Mouse (Mus musculus): ENCODE results near the gene Psmf1. TPM values are rescaled to one million over a fixed set of nuclear protein-coding genes. Genes with fewer than 3 reads are reported as not detected.

Psmf1 gene
- 57.7 and 60.8 TPM in 2 replicates for polyA plus RNA-seq (2015; fragmentation: Nextera tagmentation; extraction: Ambion mirVana)

DNA sequence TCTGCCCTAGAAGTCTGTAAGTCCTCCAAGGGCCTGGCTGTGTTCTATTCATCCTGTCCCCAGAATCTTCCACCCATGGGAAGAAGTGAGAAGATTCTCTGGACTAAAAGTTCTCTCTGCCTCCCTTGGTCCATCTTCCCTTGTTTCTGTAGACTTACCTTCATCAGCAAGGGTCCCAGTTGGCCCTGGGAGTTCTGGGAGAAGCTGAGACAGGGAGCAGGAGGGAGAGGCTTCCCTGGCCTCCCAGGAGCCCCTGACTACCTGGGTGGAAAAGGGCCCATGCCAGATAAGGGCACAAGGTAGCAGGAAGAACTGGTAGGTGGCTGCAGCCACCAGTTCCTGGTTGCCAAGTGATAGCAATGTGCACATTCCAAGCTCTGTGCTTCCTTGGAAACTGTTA, at the start of gene Psmf1:
Gene Psmf1, minus strand, starts transcription at position 342 of the 400 bp plus-strand sequence.
- H3K9ac ChIP-seq: no peak within 1 kb of the TSS
- no peak within 1 kb of the TSS for H3K4me2 ChIP-seq
- H3K27ac ChIP-seq: no peak within 1 kb of the TSS
- ATAC-seq (ENCODE audit: low FRiP score): no peak
- peaks cover 15% of the 10 kb centered on the region; the same call in 1 of the 2 replicates for H3K27me3 ChIP-seq
- no peak within 1 kb of the TSS for H3K4me3 ChIP-seq
- H3K4me1 ChIP-seq (replicated peaks): peaks cover 28% of the 10 kb centered on the region
- H3K9me3 ChIP-seq: no peaks in the 10 kb centered on the region
- H3K36me3 ChIP-seq: no peaks in the 10 kb centered on the region

GRCm38 (mm10) chr2:151791156-151791555, 47.2 kb upstream of the Psmf1 start:
- no peak for ATAC-seq (ENCODE audit: low FRiP score)
- no peak overlapping the region for H3K4me3 ChIP-seq

GRCm38 (mm10) chr2:151790169-151790568, 46.2 kb upstream of the Psmf1 start:
- 67% methylated on average over 7 of the region's 7 CpGs for WGBS

More at GRCm38 (mm10) chr2:151791156-151791555, 47.2 kb upstream of the Psmf1 start:
- WGBS: 70% methylated on average over 5 of the region's 5 CpGs
- H3K9ac ChIP-seq: no peak overlapping the region
- H3K27me3 ChIP-seq: 0 out of 2 replicates have a peak, but pooled peaks cover 2% of the 10 kb centered on the region
- no peaks in the 10 kb centered on the region for H3K4me1 ChIP-seq (replicated peaks)
- H3K9me3 ChIP-seq: no peaks in the 10 kb centered on the region; the same call in 1 of the 2 replicates
- no peaks in the 10 kb centered on the region for H3K36me3 ChIP-seq
- H3K4me2 ChIP-seq: no peak overlapping the region
- no peak overlapping the region for H3K27ac ChIP-seq

DNA sequence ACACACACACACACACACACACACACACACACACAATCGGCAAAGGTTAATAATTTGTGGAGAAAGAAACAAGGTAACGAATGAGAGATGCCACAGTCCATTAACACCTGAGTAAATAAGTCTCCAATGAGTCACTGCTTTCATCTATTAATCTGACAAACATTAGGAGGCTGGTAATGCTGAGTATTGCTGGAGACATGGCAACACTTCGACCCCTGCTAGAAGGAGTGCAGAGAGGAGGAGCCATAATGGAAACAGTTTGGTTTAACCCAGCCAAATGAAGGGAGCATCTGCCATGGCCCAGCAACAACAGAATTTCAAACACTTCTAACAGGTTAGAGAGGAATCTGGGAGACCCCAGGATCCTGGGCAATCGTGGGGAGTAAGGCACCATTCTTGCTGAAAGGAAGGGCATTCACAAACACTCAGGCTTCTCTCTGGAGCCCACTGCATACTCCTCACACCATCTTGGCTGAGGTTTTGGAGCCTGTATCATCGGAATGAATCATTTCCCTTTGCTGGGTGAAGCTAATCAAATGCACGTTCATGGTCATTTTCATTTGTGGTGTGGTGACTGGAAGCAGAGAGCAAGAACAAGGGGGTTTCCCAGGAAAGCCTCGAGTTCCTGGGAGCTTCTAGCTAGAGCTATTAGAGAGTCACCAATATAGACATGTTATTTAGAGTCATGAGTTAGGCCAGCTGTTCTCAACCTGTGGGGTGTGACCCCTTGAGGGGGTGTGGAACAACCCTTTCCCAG, 44.4 kb upstream of the Psmf1 start:
- no peak for ATAC-seq (ENCODE audit: low FRiP score)
- Histone ChIP-seq H3K4me3 (no peak overlapping the region), H3K36me3 (no peaks in the 10 kb centered on the region), H3K27me3 (0 out of 2 replicates have a peak, but pooled peaks cover 2% of the 10 kb centered on the region), H3K4me1 (replicated peaks) (no peaks in the 10 kb centered on the region), H3K9ac (no peak overlapping the region), H3K4me2 (no peak overlapping the region), H3K27ac (no peak overlapping the region), H3K9me3 (no peaks in the 10 kb centered on the region)
- WGBS: 87% methylated on average over 7 of the region's 7 CpGs

More at GRCm38 (mm10) chr2:151790169-151790568, 46.2 kb upstream of the Psmf1 start:
- Histone ChIP-seq H3K9me3 (no peaks in the 10 kb centered on the region; the same call in 1 of the 2 replicates), H3K9ac (no peak overlapping the region), H3K4me3 (no peak overlapping the region), H3K27me3 (0 out of 2 replicates have a peak, but pooled peaks cover 2% of the 10 kb centered on the region), H3K4me2 (no peak overlapping the region), H3K4me1 (replicated peaks) (no peaks in the 10 kb centered on the region), H3K36me3 (no peaks in the 10 kb centered on the region), H3K27ac (no peak overlapping the region)
- ATAC-seq (ENCODE audit: low FRiP score): no peak

DNA sequence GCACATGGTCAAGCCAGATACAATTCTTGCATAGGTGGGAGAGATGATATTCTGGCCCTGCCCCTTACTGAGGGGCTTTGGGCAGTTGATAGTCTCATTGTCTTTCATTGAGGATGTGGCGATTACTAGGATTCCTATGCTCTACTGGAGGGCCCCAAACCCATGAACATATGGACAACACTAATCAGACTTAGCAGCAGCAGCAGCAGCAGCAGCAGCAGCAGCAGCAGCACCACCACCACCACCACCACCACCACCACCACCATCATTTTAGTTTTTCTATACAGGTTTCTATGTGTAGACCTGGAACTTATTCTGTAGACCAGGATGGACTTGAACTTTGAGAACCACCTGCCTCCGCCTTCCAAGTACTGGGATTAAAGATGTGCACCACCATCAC, 39.5 kb upstream of the Psmf1 start:
- no peak overlapping the region for H3K4me3 ChIP-seq
- no peaks in the 10 kb centered on the region for H3K4me1 ChIP-seq (replicated peaks)
- WGBS: 81% methylated on average over 2 of the region's 2 CpGs
- no peaks in the 10 kb centered on the region for H3K9me3 ChIP-seq
- no peak for ATAC-seq (ENCODE audit: low FRiP score)
- no peaks in the 10 kb centered on the region for H3K36me3 ChIP-seq
- H3K4me2 ChIP-seq: no peak overlapping the region
- H3K27ac ChIP-seq: no peak overlapping the region
- H3K27me3 ChIP-seq: 0 out of 2 replicates have a peak, but pooled peaks cover under 1% of the 10 kb centered on the region
- H3K9ac ChIP-seq: no peak overlapping the region

DNA sequence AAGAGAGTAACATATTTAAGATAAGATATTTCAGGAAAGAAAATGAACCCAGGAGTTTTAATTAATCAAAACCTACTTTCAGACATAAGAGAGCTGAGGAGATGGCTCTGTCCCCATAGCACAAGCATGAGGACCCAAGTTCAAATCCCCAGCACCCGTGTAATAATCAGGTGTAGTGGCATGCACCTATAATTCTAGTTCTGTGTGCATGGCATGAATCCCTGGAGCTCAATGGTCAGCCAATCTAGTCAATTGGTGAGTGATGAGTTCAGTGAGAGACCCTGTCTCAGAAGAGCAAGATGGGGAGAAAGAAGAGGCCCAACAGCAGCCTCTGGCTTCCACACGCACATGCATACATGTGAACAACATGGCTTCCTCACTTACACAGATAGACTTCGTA, 33.4 kb upstream of the Psmf1 start:
- 92% methylated on average over 3 of the region's 3 CpGs for WGBS
- no peak overlapping the region for H3K27ac ChIP-seq

GRCm38 (mm10) chr2:151773476-151773875, 29.5 kb upstream of the Psmf1 start:
- WGBS: 91% methylated on average over 8 of the region's 8 CpGs
- Histone ChIP-seq H3K9ac (no peak overlapping the region), H3K4me3 (no peak overlapping the region), H3K27ac (no peak overlapping the region), H3K9me3 (no peaks in the 10 kb centered on the region), H3K4me2 (no peak overlapping the region), H3K4me1 (replicated peaks) (no peaks in the 10 kb centered on the region), H3K27me3 (0 out of 2 replicates have a peak, but pooled peaks cover 5% of the 10 kb centered on the region), H3K36me3 (no peaks in the 10 kb centered on the region)
- ATAC-seq (ENCODE audit: low FRiP score): no peak

More for the DNA sequence above, 33.4 kb upstream of the Psmf1 start:
- no peaks in the 10 kb centered on the region for H3K4me1 ChIP-seq (replicated peaks)
- H3K4me3 ChIP-seq: no peak overlapping the region
- H3K9ac ChIP-seq: no peak overlapping the region
- H3K36me3 ChIP-seq: no peaks in the 10 kb centered on the region
- ATAC-seq (ENCODE audit: low FRiP score): no peak
- H3K27me3 ChIP-seq: 0 out of 2 replicates have a peak, but pooled peaks cover 5% of the 10 kb centered on the region
- H3K9me3 ChIP-seq: no peaks in the 10 kb centered on the region
- no peak overlapping the region for H3K4me2 ChIP-seq

DNA sequence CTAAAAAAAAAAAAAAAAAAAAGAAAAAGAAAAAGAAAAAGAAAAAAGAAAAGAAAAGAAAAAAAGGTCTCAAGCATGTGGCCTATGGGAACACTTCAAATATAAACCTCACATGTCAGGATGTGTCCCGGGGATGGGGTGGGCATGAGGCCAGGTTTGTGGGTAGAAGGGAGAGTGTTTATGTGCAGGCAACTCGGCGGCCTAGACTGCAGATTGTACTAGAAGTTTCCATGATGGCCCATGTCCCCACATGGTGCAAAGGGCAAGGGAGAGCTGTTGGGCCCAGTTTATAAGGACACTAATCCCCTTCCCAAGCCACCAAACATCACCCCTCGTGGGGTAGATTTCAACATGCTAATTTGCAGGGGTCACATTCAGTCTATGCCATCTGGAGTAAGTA, 28.2 kb upstream of the Psmf1 start:
- Histone ChIP-seq H3K27me3 (0 out of 2 replicates have a peak, but pooled peaks cover 5% of the 10 kb centered on the region), H3K4me1 (replicated peaks) (no peaks in the 10 kb centered on the region), H3K4me2 (no peak overlapping the region), H3K27ac (no peak overlapping the region), H3K9me3 (no peaks in the 10 kb centered on the region), H3K36me3 (no peaks in the 10 kb centered on the region), H3K9ac (no peak overlapping the region), H3K4me3 (no peak overlapping the region)
- 87% methylated on average over 4 of the region's 4 CpGs for WGBS
- ATAC-seq (ENCODE audit: low FRiP score): no peak

DNA sequence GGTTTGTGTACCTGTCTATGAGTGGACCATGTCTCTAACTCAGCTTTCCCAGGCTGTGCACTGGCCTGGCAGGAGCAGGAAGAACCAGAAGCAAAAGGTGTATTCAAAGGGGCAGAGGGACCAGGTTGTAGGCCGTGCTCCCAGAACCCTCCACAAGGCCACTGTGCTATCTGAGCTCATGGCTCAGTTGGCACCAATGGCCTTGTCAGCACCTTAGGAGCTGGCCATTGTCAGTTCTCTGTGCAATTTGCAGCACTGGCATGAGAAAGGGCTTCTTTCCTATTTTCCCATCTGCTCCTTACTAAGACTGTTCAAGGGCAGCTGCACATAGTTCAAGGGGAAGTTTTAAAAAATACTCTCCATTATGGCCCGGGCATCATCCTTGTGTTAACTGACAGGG, 20.6 kb upstream of the Psmf1 start:
- Histone ChIP-seq H3K27ac (no peak overlapping the region), H3K4me1 (replicated peaks) (no peaks in the 10 kb centered on the region), H3K27me3 (0 out of 2 replicates have a peak, but pooled peaks cover 4% of the 10 kb centered on the region), H3K4me2 (no peak overlapping the region), H3K9ac (no peak overlapping the region), H3K4me3 (no peak overlapping the region), H3K36me3 (no peaks in the 10 kb centered on the region), H3K9me3 (no peaks in the 10 kb centered on the region)
- WGBS: 82% methylated on average over 2 of the region's 2 CpGs
- no peak for ATAC-seq (ENCODE audit: low FRiP score)

- WGBS: 64% methylated on average over 1 of the region's 1 CpGs
- no peaks in the 10 kb centered on the region for H3K36me3 ChIP-seq
Observed at GRCm38 (mm10) chr2:151758806-151759353, 14.9 kb upstream of the Psmf1 start.

GRCm38 (mm10) chr2:151757451-151757850, 13.5 kb upstream of the Psmf1 start:
- no peak overlapping the region for H3K27ac ChIP-seq
- 72% methylated on average over 5 of the region's 5 CpGs for WGBS
- no peak overlapping the region for H3K4me3 ChIP-seq
- H3K4me1 ChIP-seq (replicated peaks): no peaks in the 10 kb centered on the region
- no peaks in the 10 kb centered on the region for H3K36me3 ChIP-seq
- no peak overlapping the region for H3K4me2 ChIP-seq
- no peaks in the 10 kb centered on the region for H3K27me3 ChIP-seq
- no peak overlapping the region for H3K9ac ChIP-seq
- no peaks in the 10 kb centered on the region for H3K9me3 ChIP-seq
- no peak for ATAC-seq (ENCODE audit: low FRiP score)

More at GRCm38 (mm10) chr2:151758806-151759353, 14.9 kb upstream of the Psmf1 start:
- H3K4me1 ChIP-seq (replicated peaks): no peaks in the 10 kb centered on the region
- H3K4me2 ChIP-seq: no peak overlapping the region
- H3K9me3 ChIP-seq: no peaks in the 10 kb centered on the region
- ATAC-seq (ENCODE audit: low FRiP score): no peak
- H3K27me3 ChIP-seq: no peaks in the 10 kb centered on the region
- H3K27ac ChIP-seq: no peak overlapping the region
- no peak overlapping the region for H3K4me3 ChIP-seq
- H3K9ac ChIP-seq: no peak overlapping the region

- 65% methylated on average over 9 of the region's 9 CpGs for WGBS
- no peak for ATAC-seq (ENCODE audit: low FRiP score)
- H3K9me3 ChIP-seq: no peaks in the 10 kb centered on the region
- H3K27me3 ChIP-seq: no peaks in the 10 kb centered on the region
- no peaks in the 10 kb centered on the region for H3K4me1 ChIP-seq (replicated peaks)
- H3K4me2 ChIP-seq: no peak overlapping the region
- no peak overlapping the region for H3K4me3 ChIP-seq
- H3K27ac ChIP-seq: no peak overlapping the region
- H3K9ac ChIP-seq: no peak overlapping the region
- no peaks in the 10 kb centered on the region for H3K36me3 ChIP-seq
Observed at GRCm38 (mm10) chr2:151756277-151757061, 12.5 kb upstream of the Psmf1 start.
